Mouse (Mus musculus): Measurements from ENCODE around the gene Gabrr1. TPM values are rescaled to one million over a fixed set of nuclear protein-coding genes. Genes with fewer than 3 reads are reported as not detected.

Gabrr1 gene
- total and polyA plus RNA-seq, 3 experiments = not detected

DNA sequence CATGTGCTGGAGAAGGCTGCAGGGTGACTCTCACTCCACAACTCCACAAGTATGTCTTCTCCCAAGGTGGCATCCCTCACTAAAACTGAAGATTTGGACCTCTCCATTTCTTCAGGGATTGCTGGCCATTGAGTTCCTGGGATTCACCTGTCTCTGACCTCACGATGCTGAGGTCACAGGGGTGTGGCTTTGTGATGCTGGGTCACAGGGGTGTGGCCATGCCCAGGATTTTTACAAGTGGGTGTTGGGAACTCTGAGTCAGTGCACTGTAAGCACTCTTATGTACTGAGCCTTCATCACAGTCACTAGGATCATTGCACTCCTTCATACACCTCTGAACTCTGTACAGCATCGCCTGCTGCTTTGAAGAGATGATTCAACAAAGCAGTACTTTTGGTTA is 75.2 kb downstream of the Gabrr1 start:
- no peak overlapping the region for H3K9ac ChIP-seq (ENCODE audit: control insufficient read depth, low read depth, low read length, poor library complexity, severe bottlenecking)
- DNase-seq (ENCODE audit: low read depth, low spot score) = no peak
- no peak overlapping the region for H3K27ac ChIP-seq (ENCODE audit: control insufficient read depth, low read depth, low read length)
- no peaks in the 10 kb centered on the region for H3K27me3 ChIP-seq (ENCODE audit: control insufficient read depth in 1 of 2, insufficient read depth in 2 of 2, low read length in 2 of 2)
- H3K4me1 ChIP-seq (ENCODE audit: control insufficient read depth in 1 of 2, insufficient read depth in 2 of 2, low read length in 2 of 2) = no peaks in the 10 kb centered on the region
- no peaks in the 10 kb centered on the region for H3K79me2 ChIP-seq (ENCODE audit: control insufficient read depth, insufficient read depth, low read length, poor library complexity)
- H3K9me3 ChIP-seq (replicated peaks; ENCODE audit: insufficient read depth, low read length) = no peaks in the 10 kb centered on the region
- no peaks in the 10 kb centered on the region for H3K36me3 ChIP-seq (ENCODE audit: control insufficient read depth in 1 of 2, insufficient read depth in 2 of 2, low read length in 2 of 2)
- no peak for TF ChIP-seq ZMIZ1 (IDR thresholded peaks at IDR 0.05; ENCODE audit: low read depth, low read length)
- no peak for TF ChIP-seq KAT2A (conservative IDR thresholded peaks at IDR 0.05; ENCODE audit: low read depth, low read length)
- no peak for TF ChIP-seq USF1 (IDR thresholded peaks at IDR 0.05; ENCODE audit: low read depth, low read length)
- no peak for TF ChIP-seq RCOR1 (IDR thresholded peaks at IDR 0.05; ENCODE audit: low read depth, low read length)
- no peak for TF ChIP-seq GABPA (IDR thresholded peaks at IDR 0.05; ENCODE audit: low read depth, low read length)
- TF ChIP-seq JUND (IDR thresholded peaks at IDR 0.05; ENCODE audit: low read depth, low read length) = no peak
- TF ChIP-seq MAZ (IDR thresholded peaks at IDR 0.05; ENCODE audit: low read depth, low read length) = no peak
- TF ChIP-seq ELF1 (IDR thresholded peaks at IDR 0.05; ENCODE audit: low read depth, low read length) = no peak
- no peak for TF ChIP-seq SIN3A (IDR thresholded peaks at IDR 0.05; ENCODE audit: low read length)
- no peak for TF ChIP-seq NELFE (IDR thresholded peaks at IDR 0.05; ENCODE audit: low read depth, low read length)
- no peak for TF ChIP-seq ETS1 (IDR thresholded peaks at IDR 0.05; ENCODE audit: low read depth, low read length)
- TF ChIP-seq ZC3H11A (IDR thresholded peaks at IDR 0.05; ENCODE audit: low read depth, low read length) = no peak
- no peak for TF ChIP-seq POLR2AphosphoS2 (IDR thresholded peaks at IDR 0.05; ENCODE audit: low read length)
- TF ChIP-seq MAX (IDR thresholded peaks at IDR 0.05; ENCODE audit: low read length) = no peak
- no peak for TF ChIP-seq POLR2AphosphoS5 (IDR thresholded peaks at IDR 0.05; ENCODE audit: borderline replicate concordance, low read depth, low read length)
- H3K4me3 ChIP-seq (ENCODE audit: control insufficient read depth in 1 of 2, insufficient read depth in 1 of 2, low read depth in 2 of 2, low read length in 2 of 2) = no peak overlapping the region

DNA sequence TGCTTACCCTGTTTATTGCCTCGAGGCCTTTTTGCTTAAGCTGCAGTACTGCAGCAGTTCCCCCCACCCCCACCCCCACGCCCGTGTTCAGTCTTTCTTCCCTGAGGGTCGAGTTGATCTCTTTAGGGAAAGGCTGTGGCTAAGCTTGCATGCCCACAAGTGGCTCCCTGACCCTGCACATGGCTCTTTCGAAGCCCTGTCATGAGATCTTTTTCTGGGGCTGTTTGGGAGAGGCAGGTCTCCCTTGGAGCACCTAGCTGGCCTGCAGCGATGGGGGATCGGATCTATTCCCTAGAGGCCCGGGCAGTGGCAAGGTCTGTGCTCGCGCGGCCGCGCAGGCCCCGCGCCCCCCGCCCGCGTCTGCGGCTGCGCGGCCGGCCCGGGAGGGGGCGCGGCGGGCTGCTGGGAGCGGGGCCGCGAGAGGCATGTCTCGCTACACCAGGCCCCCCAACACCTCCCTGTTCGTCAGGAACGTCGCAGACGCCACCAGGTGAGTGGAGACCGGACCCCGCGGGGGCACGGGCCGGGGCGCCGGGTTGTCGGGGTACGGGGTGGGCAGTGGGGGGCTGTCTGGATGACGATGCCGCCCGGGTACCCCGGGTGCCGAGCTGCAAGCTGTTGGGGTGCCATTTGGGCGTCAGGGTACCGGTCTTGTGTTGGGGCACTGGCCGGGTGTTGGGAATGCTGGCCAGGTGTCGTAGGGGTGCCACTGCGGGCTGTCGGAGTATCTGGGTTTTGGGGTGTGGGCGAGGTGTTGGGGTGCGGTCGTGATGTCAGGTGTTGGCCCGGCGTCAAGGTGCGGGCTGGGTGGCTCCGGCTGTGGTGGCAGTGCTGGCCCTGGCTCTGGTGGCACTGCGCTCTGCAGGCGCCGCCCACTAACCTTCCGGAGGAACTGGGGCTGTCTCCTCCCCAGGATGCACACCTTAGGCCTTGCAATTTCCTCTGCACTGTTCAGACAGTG is 76.8 kb downstream of the Gabrr1 start, which contains the start of gene Srsf12:
Srsf12 (plus strand) TSS at position 111 of the 961 bp plus-strand sequence.
- Histone ChIP-seq H3K9ac (ENCODE audit: control insufficient read depth, low read depth, low read length, poor library complexity, severe bottlenecking) (no peak within 1 kb of the TSS), H3K36me3 (ENCODE audit: control insufficient read depth in 1 of 2, insufficient read depth in 2 of 2, low read length in 2 of 2) (no peaks in the 10 kb centered on the region), H3K9me3 (replicated peaks; ENCODE audit: insufficient read depth, low read length) (no peaks in the 10 kb centered on the region), H3K4me1 (ENCODE audit: control insufficient read depth in 1 of 2, insufficient read depth in 2 of 2, low read length in 2 of 2) (no peaks in the 10 kb centered on the region), H3K79me2 (ENCODE audit: control insufficient read depth, insufficient read depth, low read length, poor library complexity) (no peaks in the 10 kb centered on the region), H3K27ac (ENCODE audit: control insufficient read depth, low read depth, low read length) (no peak within 1 kb of the TSS), H3K4me3 (ENCODE audit: control insufficient read depth in 1 of 2, insufficient read depth in 1 of 2, low read depth in 2 of 2, low read length in 2 of 2) (no peak within 1 kb of the TSS), H3K27me3 (ENCODE audit: control insufficient read depth in 1 of 2, insufficient read depth in 2 of 2, low read length in 2 of 2) (no peaks in the 10 kb centered on the region)
- TF ChIP-seq TBP (IDR thresholded peaks at IDR 0.05; ENCODE audit: low read depth, low read length) (no peak), CHD1 (IDR thresholded peaks at IDR 0.05; ENCODE audit: low read depth, low read length) (no peak), ELF1 (IDR thresholded peaks at IDR 0.05; ENCODE audit: low read depth, low read length) (no peak), GABPA (IDR thresholded peaks at IDR 0.05; ENCODE audit: low read depth, low read length) (no peak), EP300 (IDR thresholded peaks at IDR 0.05; ENCODE audit: low read depth in 1 of 2, low read length in 2 of 2) (no peak), ZMIZ1 (IDR thresholded peaks at IDR 0.05; ENCODE audit: low read depth, low read length) (no peak), SIN3A (IDR thresholded peaks at IDR 0.05; ENCODE audit: low read length) (no peak), MEF2A (IDR thresholded peaks at IDR 0.05; ENCODE audit: extremely low read depth, insufficient replicate concordance, low read depth, low read length, poor library complexity, severe bottlenecking) (no peak)
- no peak for DNase-seq (ENCODE audit: low read depth, low spot score)

Other genes starting within 250 kb of the Gabrr1 start
- 1.1 and 1.4 TPM in 2 replicates for gene Ankrd6, start 181.7 kb upstream of the Gabrr1 start, total RNA-seq (2012; rRNA removed)
- gene Ankrd6, start 181.7 kb upstream of the Gabrr1 start, polyA plus RNA-seq (2012; ENCODE audit: insufficient read depth in 1 of 2, insufficient read length in 2 of 2, low read depth in 1 of 2, low replicate concordance in 2 of 2, missing spikeins in 1 of 2) = 1 to 10 TPM in 1 of 2 experiments, not detected in 1; 1.8 TPM
- gene Rragd, start 149.5 kb upstream of the Gabrr1 start, total RNA-seq (2012; rRNA removed) = not detected in 2 replicates
- not detected for gene Rragd, start 149.5 kb upstream of the Gabrr1 start, polyA plus RNA-seq (2012; ENCODE audit: insufficient read depth in 1 of 2, insufficient read length in 2 of 2, low read depth in 1 of 2, low replicate concordance in 2 of 2, missing spikeins in 1 of 2)
- gene Ube2j1, start 101.1 kb upstream of the Gabrr1 start, total RNA-seq (2012; rRNA removed) = 32.6 and 35.4 TPM in 2 replicates
- 10 to 100 TPM in 1 of 2 experiments, not detected in 1; 42.9 TPM for gene Ube2j1, start 101.1 kb upstream of the Gabrr1 start, polyA plus RNA-seq (2012; ENCODE audit: insufficient read depth in 1 of 2, insufficient read length in 2 of 2, low read depth in 1 of 2, low replicate concordance in 2 of 2, missing spikeins in 1 of 2)
- gene Gabrr2, start 69.5 kb upstream of the Gabrr1 start, total RNA-seq (2012; rRNA removed) = 0.12 TPM in 1 of 2 replicates, not detected in the other
- gene Gabrr2, start 69.5 kb upstream of the Gabrr1 start, polyA plus RNA-seq (2012; ENCODE audit: insufficient read depth in 1 of 2, insufficient read length in 2 of 2, low read depth in 1 of 2, low replicate concordance in 2 of 2, missing spikeins in 1 of 2) = under 1 TPM in 1 of 2 experiments, not detected in 1; 0.11 TPM
- not detected in 2 replicates for gene Pm20d2, start 57.2 kb downstream of the Gabrr1 start, total RNA-seq (2012; rRNA removed)
- gene Pm20d2, start 57.2 kb downstream of the Gabrr1 start, polyA plus RNA-seq (2012; ENCODE audit: insufficient read depth in 1 of 2, insufficient read length in 2 of 2, low read depth in 1 of 2, low replicate concordance in 2 of 2, missing spikeins in 1 of 2) = not detected
- gene Srsf12, start 76.5 kb downstream of the Gabrr1 start, total RNA-seq (2012; rRNA removed) = not detected in 2 replicates
- gene Srsf12, start 76.5 kb downstream of the Gabrr1 start, polyA plus RNA-seq (2012; ENCODE audit: insufficient read depth in 1 of 2, insufficient read length in 2 of 2, low read depth in 1 of 2, low replicate concordance in 2 of 2, missing spikeins in 1 of 2) = not detected
- gene Pnrc1, start 157.6 kb downstream of the Gabrr1 start, total RNA-seq (2012; rRNA removed) = 7.6 and 11.8 TPM in 2 replicates
- 10 to 100 TPM in 1 of 2 experiments, not detected in 1; 14.4 TPM for gene Pnrc1, start 157.6 kb downstream of the Gabrr1 start, polyA plus RNA-seq (2012; ENCODE audit: insufficient read depth in 1 of 2, insufficient read length in 2 of 2, low read depth in 1 of 2, low replicate concordance in 2 of 2, missing spikeins in 1 of 2)
- gene Rngtt, start 177.8 kb downstream of the Gabrr1 start, total RNA-seq (2012; rRNA removed) = 13.7 and 15.0 TPM in 2 replicates
- gene Rngtt, start 177.8 kb downstream of the Gabrr1 start, polyA plus RNA-seq (2012; ENCODE audit: insufficient read depth in 1 of 2, insufficient read length in 2 of 2, low read depth in 1 of 2, low replicate concordance in 2 of 2, missing spikeins in 1 of 2) = 10 to 100 TPM in 1 of 2 experiments, not detected in 1; 18.7 TPM